Mouse (Mus musculus): ENCODE data around the gene Crnkl1.

Gene Crnkl1

DNA sequence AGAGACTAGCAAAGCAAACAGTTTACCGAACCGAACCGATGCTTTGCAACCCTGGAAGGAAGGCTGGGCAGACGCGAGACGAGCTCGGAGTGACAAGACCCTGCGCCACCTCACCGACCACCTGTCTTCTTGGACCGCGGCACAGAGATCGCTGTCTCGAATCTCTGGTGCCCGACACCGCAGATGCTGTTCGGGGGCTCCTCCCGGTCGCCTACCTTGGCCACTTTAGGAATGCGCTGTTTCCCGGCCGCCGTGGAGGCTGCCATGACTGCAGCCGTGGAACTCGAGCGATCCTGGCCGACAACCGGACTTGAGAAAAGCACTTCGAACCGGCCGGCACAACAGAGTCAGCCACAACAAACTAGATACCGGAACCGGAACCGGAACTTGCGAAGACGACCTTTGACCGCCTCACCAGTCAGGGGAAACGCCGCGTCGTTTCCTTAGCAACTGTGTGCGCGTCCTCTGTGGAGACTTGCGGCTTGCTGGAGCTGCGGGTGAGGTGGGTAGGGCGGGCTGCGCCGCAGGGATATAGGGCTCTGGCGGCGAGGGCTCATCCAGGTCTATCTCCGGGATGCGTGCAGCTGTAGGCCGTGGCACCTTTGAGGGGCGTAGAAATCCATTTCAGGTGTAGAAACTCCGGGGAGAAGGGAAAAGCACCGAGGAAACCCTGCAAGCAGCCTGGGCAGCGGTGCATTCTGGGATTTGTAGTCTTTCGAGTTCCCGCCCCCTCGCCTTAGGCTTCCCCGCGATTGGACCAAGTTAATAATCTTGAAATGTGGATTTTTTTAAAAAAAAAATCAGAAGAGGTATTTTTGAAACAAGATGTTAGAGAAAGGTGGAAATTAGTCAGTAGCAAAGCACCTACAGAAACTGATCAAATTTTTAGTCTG, at the start of gene Crnkl1, which contains the start of gene Cfap61:
TSS of gene Crnkl1 (minus strand) at position 676 of the 893 bp plus-strand sequence.
TSS of gene Cfap61 (plus strand) at position 446 of the 893 bp plus-strand sequence.
- peak; percentile 93 for DNase-seq

DNA sequence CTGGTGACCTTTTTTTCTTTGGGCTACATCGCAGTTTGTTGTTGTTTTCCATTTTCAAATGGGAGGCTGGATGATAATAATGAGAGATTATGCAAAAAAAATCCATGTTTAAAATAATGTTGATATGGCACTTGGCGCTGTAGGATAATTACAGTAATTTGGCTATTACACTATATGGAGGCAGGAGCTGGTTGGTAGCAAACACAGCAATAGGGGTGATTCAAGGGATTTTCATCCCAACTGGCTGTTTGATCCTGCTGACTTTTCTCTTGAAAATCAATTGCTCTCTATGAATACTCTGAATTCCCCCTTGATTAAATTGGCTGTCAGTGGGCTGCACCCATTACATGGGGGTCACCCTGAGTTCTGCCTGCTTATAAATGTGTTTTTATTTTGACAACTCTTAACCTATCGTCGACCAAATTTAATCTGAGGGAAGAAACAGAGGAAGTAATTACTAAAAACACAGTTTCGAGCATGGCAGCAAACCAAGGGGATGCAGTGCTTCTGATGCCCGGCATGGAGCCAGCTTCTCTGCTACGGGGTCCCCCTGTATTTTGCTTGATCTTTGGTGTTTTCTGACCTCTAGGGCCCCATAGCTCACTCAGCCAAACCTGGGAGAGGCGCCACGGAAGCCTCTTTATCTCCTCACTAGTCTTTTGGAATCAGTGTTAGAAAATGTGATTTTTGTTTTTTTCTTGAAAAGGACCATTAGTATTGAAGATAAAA, 47.7 kb upstream of the Crnkl1 start:
- DNase-seq = no peak

DNA sequence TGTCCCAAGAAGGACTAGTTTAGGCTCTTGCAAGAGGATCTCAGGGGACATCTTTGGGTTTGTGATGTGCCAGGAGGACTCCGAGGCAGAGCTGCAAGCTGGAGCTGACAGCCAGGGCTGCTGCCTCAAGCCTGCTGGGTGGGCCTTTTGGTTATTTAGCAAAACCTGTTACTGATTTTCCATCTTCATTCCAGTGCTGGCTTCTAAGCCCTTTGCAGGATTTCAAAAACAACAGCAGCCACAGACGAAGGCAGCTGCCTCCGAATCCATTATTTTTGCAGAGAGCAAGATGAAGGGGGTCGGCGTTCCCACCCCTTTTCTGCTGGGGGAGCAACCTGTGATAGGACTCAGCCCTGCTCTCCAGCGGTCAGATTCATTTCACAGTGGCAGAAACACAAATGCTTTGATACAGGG, 46.9 kb upstream of the Crnkl1 start:
- no peak for DNase-seq

- DNase-seq = no peak
Observed at GRCm38 (mm10) chr2:145980881-145981280, 46.1 kb upstream of the Crnkl1 start.

- no peak for DNase-seq
Observed at GRCm38 (mm10) chr2:145979616-145980015, 44.8 kb upstream of the Crnkl1 start.

DNA sequence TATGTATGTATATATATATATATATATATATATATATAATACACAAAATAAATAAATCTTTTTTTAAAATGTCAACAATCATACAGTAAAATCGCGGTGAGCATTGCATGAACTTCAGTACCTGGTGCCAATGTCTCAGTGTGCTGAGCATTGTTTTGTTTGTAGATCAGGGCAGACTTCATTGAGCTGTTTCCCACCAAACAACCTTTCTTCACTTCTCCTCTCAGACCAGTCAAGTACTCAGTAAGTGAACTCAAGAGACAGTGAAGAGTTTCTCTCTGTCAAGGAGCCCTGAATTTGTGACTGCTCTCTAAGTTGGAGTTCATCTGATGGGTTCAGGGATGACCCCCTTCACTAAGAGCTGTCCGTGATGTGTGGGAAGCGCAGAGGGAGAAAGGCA, 37.8 kb upstream of the Crnkl1 start:
- no peak for DNase-seq

GRCm38 (mm10) chr2:145971237-145972010, 36.6 kb upstream of the Crnkl1 start:
- DNase-seq = peak; percentile 91

DNA sequence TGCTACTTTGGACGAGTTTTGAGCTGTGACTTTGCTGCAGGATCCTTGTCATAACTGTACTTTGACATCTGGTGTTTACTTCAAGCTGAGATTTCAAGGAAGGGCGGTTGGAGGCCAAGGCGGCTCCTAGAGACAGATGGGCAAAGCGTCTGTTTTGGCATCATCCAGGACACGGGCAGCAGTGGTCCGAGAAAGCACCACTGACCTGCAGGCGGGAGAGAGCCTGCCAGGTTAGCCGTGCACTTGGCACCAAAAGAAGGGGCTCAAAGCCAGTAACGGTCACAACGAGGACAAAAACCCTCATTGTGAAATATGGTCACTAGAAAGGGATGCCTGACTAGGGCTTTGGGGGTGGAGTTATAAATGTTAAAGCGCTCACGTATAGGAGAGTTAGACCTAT, 35.9 kb upstream of the Crnkl1 start:
- DNase-seq = peak; percentile 91

GRCm38 (mm10) chr2:145961861-145962260, 27.0 kb upstream of the Crnkl1 start:
- DNase-seq = no peak

GRCm38 (mm10) chr2:145958551-145958950, 23.7 kb upstream of the Crnkl1 start:
- no peak for DNase-seq

GRCm38 (mm10) chr2:145958097-145958496, 23.3 kb upstream of the Crnkl1 start:
- DNase-seq = no peak

GRCm38 (mm10) chr2:145957450-145957849, 22.6 kb upstream of the Crnkl1 start:
- DNase-seq = peak; percentile 52

DNA sequence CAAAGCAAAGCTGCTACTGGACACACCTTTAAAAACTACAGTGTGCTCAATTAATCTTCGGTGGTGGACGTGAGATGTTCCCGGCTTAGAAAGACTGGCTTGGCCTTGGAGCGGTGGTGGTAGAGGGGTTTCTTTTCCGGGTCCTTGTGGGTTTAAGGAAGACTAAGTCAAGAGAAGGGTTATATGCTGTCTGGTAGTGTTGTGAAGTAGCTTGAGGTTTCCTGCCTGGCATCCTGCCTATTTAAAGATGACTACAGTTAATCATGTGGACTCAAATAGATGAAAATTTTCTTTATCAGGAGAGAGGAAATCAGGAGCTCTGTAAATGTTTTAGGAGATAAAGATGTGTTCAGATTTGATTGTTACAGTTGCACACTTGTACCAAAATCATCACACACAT, 21.5 kb upstream of the Crnkl1 start:
- DNase-seq = no peak

- DNase-seq = no peak
Observed at GRCm38 (mm10) chr2:145955844-145956243, 21.0 kb upstream of the Crnkl1 start.

- no peak for DNase-seq
Observed at GRCm38 (mm10) chr2:145952726-145953125, 17.9 kb upstream of the Crnkl1 start.

GRCm38 (mm10) chr2:145950239-145950638, 15.4 kb upstream of the Crnkl1 start:
- no peak for DNase-seq

DNA sequence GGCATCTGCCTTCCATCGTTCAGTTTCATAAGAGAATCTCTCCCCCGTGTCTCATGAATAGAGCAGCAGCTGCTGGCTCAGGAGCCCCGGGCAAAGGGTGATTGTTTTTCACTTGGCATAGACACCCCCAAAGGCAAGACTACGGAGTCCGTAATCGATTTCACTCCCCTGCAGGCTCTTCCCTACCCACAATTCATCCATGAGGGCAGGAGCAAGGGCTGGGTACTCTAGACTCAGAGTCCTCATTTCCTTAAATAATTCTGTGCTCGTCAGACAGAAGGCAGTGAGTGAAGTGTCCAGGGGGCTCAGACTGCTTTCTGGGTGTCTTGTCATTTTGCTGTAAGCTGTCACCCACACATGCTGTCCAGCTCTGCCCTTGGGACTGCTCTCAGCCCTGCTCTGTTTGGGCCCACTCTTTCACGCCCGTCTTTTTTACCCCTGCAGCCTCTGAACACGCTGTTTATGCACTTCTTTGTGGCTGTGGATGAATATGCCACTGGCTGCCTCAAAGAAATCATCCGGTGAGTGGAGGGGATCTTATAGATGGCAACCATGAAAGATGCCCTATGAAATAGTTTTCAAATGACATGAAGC, 14.8 kb upstream of the Crnkl1 start:
- DNase-seq = no peak

GRCm38 (mm10) chr2:145948402-145948954, 13.7 kb upstream of the Crnkl1 start:
- no peak for DNase-seq

DNA sequence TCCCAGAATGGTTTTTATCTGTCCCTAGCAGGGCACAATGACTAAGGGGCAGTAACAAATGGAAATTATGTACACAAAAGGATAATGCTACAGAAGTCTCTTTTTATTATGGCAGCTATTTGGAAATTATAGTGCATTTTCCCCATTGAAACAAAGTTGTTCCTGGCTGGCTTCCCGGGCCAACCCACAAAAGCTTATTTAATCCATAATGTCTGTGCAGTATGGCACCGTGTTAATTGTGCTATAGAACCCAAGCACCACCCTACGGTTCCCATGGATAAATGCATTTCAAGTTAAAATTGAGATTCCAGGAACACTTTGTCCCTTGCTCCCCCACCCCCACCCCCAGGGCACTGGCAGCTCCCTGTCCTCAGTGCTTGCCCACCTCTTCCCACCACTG, 9.5 kb upstream of the Crnkl1 start:
- no peak for DNase-seq

DNA sequence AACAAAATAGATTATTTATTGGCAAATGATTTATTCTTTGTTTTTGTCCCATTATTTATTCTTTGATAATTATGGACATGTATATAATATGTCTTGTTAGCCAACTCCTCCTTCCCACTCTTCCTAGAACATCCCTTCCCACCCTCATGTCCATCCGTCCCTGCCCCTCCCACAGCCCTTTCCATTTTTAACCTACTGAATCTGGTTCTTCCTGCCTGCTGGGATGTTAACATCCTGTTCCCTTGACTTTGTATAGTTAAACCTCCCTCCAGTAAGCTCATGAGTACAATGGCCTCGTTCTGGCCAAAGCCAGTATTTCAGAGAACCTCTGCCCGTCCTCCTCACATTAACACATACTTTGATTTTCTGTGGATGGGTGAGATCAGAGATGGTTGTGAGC, 6.6 kb upstream of the Crnkl1 start:
- DNase-seq = no peak

- no peak for DNase-seq
Observed at GRCm38 (mm10) chr2:145936975-145937374, 2.2 kb upstream of the Crnkl1 start.

DNA sequence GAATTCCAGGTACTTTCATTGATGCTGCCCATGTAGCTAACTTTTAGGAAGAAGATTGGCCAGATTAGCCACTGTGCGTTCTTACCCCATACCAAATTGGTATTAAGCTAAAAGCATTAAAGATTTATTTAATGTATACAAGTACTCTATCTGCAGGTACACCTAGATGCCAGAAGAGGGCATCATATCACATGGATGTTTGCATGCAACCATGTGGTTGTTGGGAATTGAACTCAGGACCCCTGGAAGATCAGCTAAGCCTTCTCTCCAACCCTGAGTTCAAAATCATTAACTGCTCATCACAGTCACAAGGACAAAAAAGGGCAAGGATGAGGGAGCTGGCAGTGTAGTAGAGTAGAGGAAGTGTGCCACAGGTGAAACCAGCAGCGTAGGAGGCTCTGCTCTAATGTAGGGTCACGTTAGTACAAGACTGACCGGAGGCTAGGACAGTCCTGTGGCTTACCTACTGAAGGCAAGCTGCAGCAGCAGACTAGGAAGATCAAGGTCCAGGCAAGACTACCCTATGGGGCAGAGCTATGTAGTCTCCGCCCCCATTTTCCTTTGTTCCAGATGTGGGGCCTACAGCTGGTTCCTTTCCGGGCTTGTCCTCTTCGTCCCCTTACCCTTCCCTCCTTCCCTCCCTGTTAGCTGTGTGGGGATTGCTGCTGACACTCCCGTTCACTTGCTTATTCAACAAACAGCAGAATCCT, 13.7 kb downstream of the Crnkl1 start:
- DNase-seq = no peak
